Mouse (Mus musculus) CH12.LX (cell line): ENCODE data around the gene Abhd14b. TPM values are rescaled to one million over a fixed set of nuclear protein-coding genes. Genes with fewer than 3 reads are reported as not detected.

ENCODE experiments used
- DNase-seq: peaks from one replicate; pipeline ENCODE4 v3.0.0-alpha.2; 2013; ENCODE audit errors: extremely low read depth
- H3K27ac ChIP-seq: 2 replicates; pipeline ENCODE4 v1.5.1; 2012; ENCODE audit warnings: low read depth, mild to moderate bottlenecking, control low read depth, moderate library complexity; ENCODE audit not compliant: insufficient read depth
- H3K27me3 ChIP-seq: replicated peaks from 2 replicates; pipeline ENCODE3; 2012; ENCODE audit warnings: inconsistent platforms
- H3K36me3 ChIP-seq, 2 experiments: replicated peaks in 1 of 2; 2 replicates each; pipeline versions ENCODE3 to v1.6.1; 2012; ENCODE audit warnings: inconsistent platforms in 1 of 2, low read length in 1 of 2, mild to moderate bottlenecking in 1 of 2, mixed read lengths in 1 of 2, moderate library complexity in 1 of 2; ENCODE audit not compliant: control insufficient read depth in 1 of 2, insufficient read depth in 1 of 2
- H3K4me1 ChIP-seq, 2 experiments: 2 replicates each; pipeline ENCODE4 v1.6.1; 2012; ENCODE audit warnings: inconsistent platforms in 1 of 2, moderate library complexity in 1 of 2; ENCODE audit not compliant: insufficient read depth in 2 of 2, control insufficient read depth in 1 of 2
- H3K4me2 ChIP-seq: 2 replicates; pipeline ENCODE4 v1.6.1; 2012; ENCODE audit warnings: low read depth, mild to moderate bottlenecking, control low read depth; ENCODE audit not compliant: poor library complexity, insufficient read depth, severe bottlenecking
- H3K4me3 ChIP-seq, 3 experiments: fragments of 150-350 bp in 1 of 3; sonication (generic) in 1 of 3; replicated peaks in 1 of 3; 2 replicates each; pipeline versions ENCODE3 to v1.5.1; 2011 to 2012; ENCODE audit warnings: low read depth in 2 of 3, low read length in 2 of 3, mild to moderate bottlenecking in 2 of 3, moderate library complexity in 2 of 3, control low read depth in 1 of 3, improper control_type of control experiment in 1 of 3, inconsistent platforms in 1 of 3, mixed read lengths in 1 of 3; ENCODE audit not compliant: poor library complexity in 1 of 3
- H3K79me2 ChIP-seq: replicated peaks from 2 replicates; pipeline ENCODE4 v1.6.1; 2012; ENCODE audit warnings: mild to moderate bottlenecking, moderate library complexity; ENCODE audit not compliant: control insufficient read depth, poor library complexity, insufficient read depth, severe bottlenecking; ENCODE audit errors: extremely low read depth
- H3K9ac ChIP-seq: 2 replicates; pipeline ENCODE4 v1.6.1; 2012; ENCODE audit warnings: low read depth, mild to moderate bottlenecking, control low read depth, moderate library complexity; ENCODE audit not compliant: insufficient read depth
- H3K9me3 ChIP-seq: replicated peaks from 2 replicates; pipeline ENCODE3; 2012; ENCODE audit warnings: low read length, inconsistent platforms, mixed read lengths
- BHLHE40 ChIP-seq: IDR thresholded peaks from 2 replicates; pipeline ENCODE4 v1.6.1; 2011; ENCODE audit warnings: mild to moderate bottlenecking, low read depth, low read length, improper control_type of control experiment
- CHD1 ChIP-seq: IDR thresholded peaks from 2 replicates; pipeline ENCODE4 v1.6.1; 2012; ENCODE audit warnings: low read depth, low read length, improper control_type of control experiment, inconsistent platforms
- CHD2 ChIP-seq: IDR thresholded peaks from 2 replicates; pipeline ENCODE4 v1.6.1; 2011; ENCODE audit warnings: low read length, improper control_type of control experiment
- CTCF ChIP-seq, 2 experiments: IDR thresholded peaks in 1 of 2; conservative IDR thresholded peaks in 1 of 2; 2 replicates each; pipeline ENCODE4 v1.5.1; 2011 to 2012; ENCODE audit warnings: low read depth in 2 of 2, low read length in 2 of 2, improper control_type of control experiment in 1 of 2, inconsistent platforms in 1 of 2, mild to moderate bottlenecking in 1 of 2, moderate library complexity in 1 of 2
- E2F4 ChIP-seq: IDR thresholded peaks from 2 replicates; pipeline ENCODE4 v1.6.1; 2011; ENCODE audit warnings: low read depth, low read length, improper control_type of control experiment; ENCODE audit not compliant: insufficient replicate concordance
- ELF1 ChIP-seq: IDR thresholded peaks from 2 replicates; pipeline ENCODE4 v1.6.1; 2014; ENCODE audit warnings: low read depth, mild to moderate bottlenecking, inconsistent platforms, low read length, improper control_type of control experiment
- EP300 ChIP-seq: IDR thresholded peaks from 2 replicates; pipeline ENCODE4 v1.6.1; 2011; ENCODE audit warnings: low read length, improper control_type of control experiment
- ETS1 ChIP-seq: conservative IDR thresholded peaks from 2 replicates; pipeline ENCODE4 v1.6.1; 2012; ENCODE audit warnings: low read depth, mild to moderate bottlenecking, inconsistent platforms, low read length, improper control_type of control experiment, moderate library complexity
- GABPA ChIP-seq: IDR thresholded peaks from 2 replicates; pipeline ENCODE4 v1.6.1; 2012; ENCODE audit warnings: low read depth, low read length, improper control_type of control experiment, inconsistent platforms; ENCODE audit not compliant: insufficient replicate concordance
- HCFC1 ChIP-seq: IDR thresholded peaks from 2 replicates; pipeline ENCODE4 v1.6.1; 2012; ENCODE audit warnings: low read depth, mild to moderate bottlenecking, inconsistent platforms, low read length, improper control_type of control experiment
- IRF4 ChIP-seq: IDR thresholded peaks from 2 replicates; pipeline ENCODE4 v1.6.1; 2014; ENCODE audit warnings: low read depth, mild to moderate bottlenecking, inconsistent platforms, low read length, improper control_type of control experiment
- JUN ChIP-seq: IDR thresholded peaks from 2 replicates; pipeline ENCODE4 v1.6.1; 2011; ENCODE audit warnings: low read depth, mild to moderate bottlenecking, low read length, improper control_type of control experiment, moderate library complexity; ENCODE audit not compliant: insufficient read depth
- JUND ChIP-seq: conservative IDR thresholded peaks from 2 replicates; pipeline ENCODE4 v1.6.1; 2011; ENCODE audit warnings: low read depth, low read length, improper control_type of control experiment
- KAT2A ChIP-seq: IDR thresholded peaks from 2 replicates; pipeline ENCODE4 v1.6.1; 2012; ENCODE audit warnings: low read length, improper control_type of control experiment, inconsistent platforms; ENCODE audit not compliant: insufficient replicate concordance
- MAFK ChIP-seq: IDR thresholded peaks from 2 replicates; pipeline ENCODE4 v1.6.1; 2011; ENCODE audit warnings: low read length, improper control_type of control experiment; ENCODE audit not compliant: insufficient replicate concordance
- MAX ChIP-seq: IDR thresholded peaks from 2 replicates; pipeline ENCODE4 v1.6.1; 2011; ENCODE audit warnings: low read length, improper control_type of control experiment
- MAZ ChIP-seq: IDR thresholded peaks from 2 replicates; pipeline ENCODE4 v1.6.1; 2012; ENCODE audit warnings: low read depth, mild to moderate bottlenecking, inconsistent platforms, low read length, improper control_type of control experiment, moderate library complexity
- MEF2A ChIP-seq: IDR thresholded peaks from 2 replicates; pipeline ENCODE4 v1.6.1; 2014; ENCODE audit warnings: low read depth, mild to moderate bottlenecking, inconsistent platforms, low read length, improper control_type of control experiment, borderline replicate concordance
- MXI1 ChIP-seq: IDR thresholded peaks from 2 replicates; pipeline ENCODE4 v1.6.1; 2011; ENCODE audit warnings: mild to moderate bottlenecking, low read depth, low read length, improper control_type of control experiment
- MYC ChIP-seq: IDR thresholded peaks from 2 replicates; pipeline ENCODE4 v1.6.1; 2011; ENCODE audit warnings: low read depth, mild to moderate bottlenecking, improper control_type of control experiment, low read length
- NELFE ChIP-seq: IDR thresholded peaks from 2 replicates; pipeline ENCODE4 v1.6.1; 2011; ENCODE audit warnings: low read depth, low read length, improper control_type of control experiment
- NRF1 ChIP-seq: IDR thresholded peaks from 2 replicates; pipeline ENCODE4 v1.6.1; 2014; ENCODE audit warnings: low read depth, mild to moderate bottlenecking, inconsistent platforms, low read length, improper control_type of control experiment, moderate library complexity
- PAX5 ChIP-seq: IDR thresholded peaks from 2 replicates; pipeline ENCODE4 v1.6.1; 2012; ENCODE audit warnings: low read length, inconsistent platforms, mixed read lengths
- POLR2A ChIP-seq: IDR thresholded peaks from 2 replicates; pipeline ENCODE4 v1.6.1; 2011; ENCODE audit warnings: low read depth, mild to moderate bottlenecking, improper control_type of control experiment, low read length
- POLR2AphosphoS2 ChIP-seq: IDR thresholded peaks from 2 replicates; pipeline ENCODE4 v1.6.1; 2011; ENCODE audit warnings: low read depth, low read length, improper control_type of control experiment
- RAD21 ChIP-seq: IDR thresholded peaks from 2 replicates; pipeline ENCODE4 v1.6.1; 2011; ENCODE audit warnings: low read depth, mild to moderate bottlenecking, low read length, improper control_type of control experiment, moderate library complexity
- RCOR1 ChIP-seq: conservative IDR thresholded peaks from 2 replicates; pipeline ENCODE4 v1.6.1; 2012; ENCODE audit warnings: low read depth, mild to moderate bottlenecking, inconsistent platforms, low read length, improper control_type of control experiment
- SIN3A ChIP-seq: IDR thresholded peaks from 2 replicates; pipeline ENCODE4 v1.6.1; 2012; ENCODE audit warnings: low read length, improper control_type of control experiment, inconsistent platforms
- SMC3 ChIP-seq: IDR thresholded peaks from 2 replicates; pipeline ENCODE4 v1.6.1; 2011; ENCODE audit warnings: low read depth, low read length, improper control_type of control experiment
- TBP ChIP-seq: conservative IDR thresholded peaks from 2 replicates; pipeline ENCODE4 v1.6.1; 2011; ENCODE audit warnings: low read depth, low read length, improper control_type of control experiment
- TCF12 ChIP-seq: IDR thresholded peaks from 2 replicates; pipeline ENCODE4 v1.6.1; 2014; ENCODE audit warnings: low read depth, mild to moderate bottlenecking, inconsistent platforms, low read length, improper control_type of control experiment
- UBTF ChIP-seq: IDR thresholded peaks from 2 replicates; pipeline ENCODE4 v1.6.1; 2012; ENCODE audit warnings: low read depth, mild to moderate bottlenecking, inconsistent platforms, low read length, improper control_type of control experiment, moderate library complexity
- USF1 ChIP-seq: IDR thresholded peaks from 2 replicates; pipeline ENCODE4 v1.6.1; 2014; ENCODE audit warnings: low read depth, mild to moderate bottlenecking, inconsistent platforms, low read length, improper control_type of control experiment
- USF2 ChIP-seq: conservative IDR thresholded peaks from 2 replicates; pipeline ENCODE4 v1.6.1; 2011; ENCODE audit warnings: low read depth, low read length, improper control_type of control experiment
- ZC3H11A ChIP-seq: IDR thresholded peaks from 2 replicates; pipeline ENCODE4 v1.6.1; 2012; ENCODE audit warnings: low read depth, mild to moderate bottlenecking, inconsistent platforms, low read length, improper control_type of control experiment
- ZKSCAN1 ChIP-seq: IDR thresholded peaks from 2 replicates; pipeline ENCODE4 v1.6.1; 2012; ENCODE audit warnings: low read depth, inconsistent platforms, low read length, improper control_type of control experiment, borderline replicate concordance
- ZMIZ1 ChIP-seq: IDR thresholded peaks from 2 replicates; pipeline ENCODE4 v1.6.1; 2012; ENCODE audit warnings: low read depth, mild to moderate bottlenecking, inconsistent platforms, low read length, improper control_type of control experiment
- ZNF384 ChIP-seq: IDR thresholded peaks from 2 replicates; pipeline ENCODE4 v1.6.1; 2012; ENCODE audit warnings: low read depth, low read length, improper control_type of control experiment, inconsistent platforms
- dilution Hi-C: fragments of 300-500 bp; cut with MboI; formaldehyde crosslinking; loops from 2 replicates; pipeline ENCODE4 v1.14.3; 2020; ENCODE audit warnings: low sequenced_read_pairs; ENCODE audit not compliant: extremely low pct_unique_long_range_greater_than_20kb, extremely low pct_ligation_motif_present
- in situ Hi-C: fragments of 300-500 bp; cut with MboI; formaldehyde crosslinking; loops from 3 replicates; pipeline ENCODE4 v1.14.3; 2019; ENCODE audit warnings: low sequenced_read_pairs, low pct_ligation_motif_present, low pct_unique_long_range_greater_than_20kb, mixed read lengths
- polyA plus RNA-seq: library from polyadenylated mRNA; unstranded; fragments of >175 nt; gene quantifications from 2 replicates; pipeline ENCODE4 v1.2.1, GENCODE M21; 2012; ENCODE audit warnings: low read depth; ENCODE audit not compliant: insufficient read length
- total RNA-seq, 2 experiments: library from RNA; depleted of rRNA; stranded (reverse); fragments of 300-350 nt in 1 of 2; fragments of >200 nt in 1 of 2; gene quantifications; 2 replicates each; pipeline ENCODE4 v1.2.3; 2012 to 2014

The Abhd14b gene
- total and polyA plus RNA-seq, 3 experiments = 2.9 to 5.4 (median 5.3) TPM

GRCm38 (mm10) chr9:106476002-106476923 lies 29.0 kb downstream of the Abhd14b start:
- peaks cover 21 to 55% of the 10 kb centered on the region in 2 experiments for H3K36me3 ChIP-seq
- peak overlapping the region; percentile 13; the same call in 1 of the 2 replicates for H3K27ac ChIP-seq
- H3K79me2 ChIP-seq = peaks cover 26% of the 10 kb centered on the region
- peak; percentile 74 for DNase-seq
- H3K9ac ChIP-seq = peak overlapping the region; percentile 61
- dilution Hi-C loops = no loop called here
- no peaks in the 10 kb centered on the region for H3K27me3 ChIP-seq
- peak overlapping the region; percentile 90 for H3K4me2 ChIP-seq
- TF ChIP-seq EP300 (no peak), UBTF (0 out of 2 replicates have a peak, but pooled peaks have one; percentile 22), JUND (no peak), E2F4 (no peak), KAT2A (no peak), MYC (no peak), MAX (no peak; the same call in 1 of the 2 replicates), MAFK (no peak), IRF4 (no peak), RCOR1 (no peak), MAZ (no peak), GABPA (no peak), CTCF (conservative IDR thresholded peaks at IDR 0.05 in 1 of 2, IDR thresholded peaks at IDR 0.05 in 1 of 2; ENCODE audit: low read depth in 2 of 2, low read length in 2 of 2) (no peak), CHD1 (no peak), HCFC1 (no peak), CHD2 (no peak), TBP (no peak), MEF2A (peak; percentile 14; the same call in 1 of the 2 replicates), TCF12 (no peak), NRF1 (no peak), RAD21 (no peak), ETS1 (peak; percentile 29; the same call in 1 of the 2 replicates), USF2 (no peak), ZNF384 (no peak), SIN3A (peak; percentile 50), JUN (no peak), ELF1 (peak; percentile 26; the same call in 1 of the 2 replicates), ZC3H11A (no peak), MXI1 (peak; percentile 66), BHLHE40 (peak; percentile 78), PAX5 (no peak), POLR2A (peak; percentile 54; the same call in 1 of the 2 replicates), POLR2AphosphoS2 (no peak), SMC3 (no peak), USF1 (no peak), ZKSCAN1 (no peak), NELFE (no peak), ZMIZ1 (no peak)
- TF ChIP-seq, all 38 proteins: peak for 8
- Histone ChIP-seq H3K4me1 (peaks cover 6 to 69% of the 10 kb centered on the region in 2 experiments), H3K9me3 (no peaks in the 10 kb centered on the region), H3K4me3 (peak overlapping the region; percentile 54 to 77 (median 66))
- in situ Hi-C loops = loop anchor here (5.0 kb wide), 1 partner anchor 39 kb away; the partner anchor contains the start of gene Acy1
